Mouse (Mus musculus): Measurements from ENCODE around the gene Tmem119. TPM values are rescaled to one million over a fixed set of nuclear protein-coding genes. Genes with fewer than 3 reads are reported as not detected.

Tmem119 gene
- polyA plus RNA-seq (2015; fragmentation: Nextera tagmentation; extraction: Ambion mirVana), result 4.3 and 5.6 TPM in 2 replicates

- Histone ChIP-seq H3K4me3 (replicated peaks) (no peak within 1 kb of the TSS), H3K27me3 (peaks cover 13% of the 10 kb centered on the region), H3K9me3 (no peaks in the 10 kb centered on the region), H3K4me1 (replicated peaks) (peaks cover 23% of the 10 kb centered on the region), H3K4me2 (replicated peaks) (0 out of 2 replicates have a peak within 1 kb of the TSS, but pooled peaks have one; percentile 9), H3K27ac (peak within 1 kb of the TSS; percentile 4; the same call in 1 of the 2 replicates), H3K9ac (replicated peaks) (no peak within 1 kb of the TSS), H3K36me3 (no peaks in the 10 kb centered on the region)
- WGBS, result under 1% methylated on average over 11 of the region's 11 CpGs
- peak; percentile 82 for ATAC-seq
Observed at GRCm38 (mm10) chr5:113800280-113800679, at the start of gene Tmem119. Gene Tmem119 (minus strand): TSS chr5:113800516.

- H3K9me3 ChIP-seq, result no peaks in the 10 kb centered on the region
- H3K27me3 ChIP-seq, result no peaks in the 10 kb centered on the region
- 0 out of 2 replicates have a peak, but pooled peaks cover 4% of the 10 kb centered on the region for H3K4me1 ChIP-seq (replicated peaks)
- no peak overlapping the region for H3K27ac ChIP-seq
- no peak overlapping the region for H3K9ac ChIP-seq (replicated peaks)
- H3K36me3 ChIP-seq, result peaks cover 93% of the 10 kb centered on the region
- no peak overlapping the region for H3K4me2 ChIP-seq (replicated peaks)
- no peak overlapping the region for H3K4me3 ChIP-seq (replicated peaks)
- no peak for ATAC-seq
- WGBS, result 88% methylated on average over 9 of the region's 9 CpGs
Observed at GRCm38 (mm10) chr5:113847636-113848035, 47.3 kb upstream of the Tmem119 start.

DNA sequence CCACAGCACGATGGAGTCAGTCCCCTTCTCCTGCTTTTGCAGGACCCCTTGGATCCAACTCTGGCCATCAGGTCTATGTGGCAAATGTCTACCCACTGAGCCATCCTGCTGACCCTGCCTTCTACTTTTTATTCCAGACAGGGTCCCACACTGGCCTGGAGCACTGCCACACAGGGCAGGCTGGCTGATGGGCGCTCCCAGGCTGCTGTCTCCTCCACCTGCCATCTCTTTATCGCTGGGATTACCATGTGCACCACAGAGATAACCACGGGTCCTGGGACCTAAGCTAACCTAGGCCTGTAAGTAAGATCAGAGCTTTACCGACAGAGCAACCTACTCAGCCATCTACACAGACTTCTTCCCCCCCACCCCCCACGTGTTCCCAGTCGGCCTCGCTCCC, 46.3 kb upstream of the Tmem119 start:
- no peak for ATAC-seq
- H3K4me1 ChIP-seq (replicated peaks), result 0 out of 2 replicates have a peak, but pooled peaks cover 4% of the 10 kb centered on the region

GRCm38 (mm10) chr5:113845627-113846026, 45.3 kb upstream of the Tmem119 start:
- Histone ChIP-seq H3K9ac (replicated peaks) (no peak overlapping the region), H3K9me3 (no peaks in the 10 kb centered on the region), H3K27ac (no peak overlapping the region), H3K4me1 (replicated peaks) (0 out of 2 replicates have a peak, but pooled peaks cover under 1% of the 10 kb centered on the region), H3K36me3 (peaks cover 96% of the 10 kb centered on the region), H3K4me2 (replicated peaks) (no peak overlapping the region), H3K4me3 (replicated peaks) (no peak overlapping the region), H3K27me3 (no peaks in the 10 kb centered on the region)
- no peak for ATAC-seq
- 93% methylated on average over 8 of the region's 8 CpGs for WGBS

More for the DNA sequence above, 46.3 kb upstream of the Tmem119 start:
- H3K36me3 ChIP-seq, result peaks cover 97% of the 10 kb centered on the region
- H3K27ac ChIP-seq, result no peak overlapping the region
- no peak overlapping the region for H3K4me2 ChIP-seq (replicated peaks)
- no peaks in the 10 kb centered on the region for H3K27me3 ChIP-seq
- WGBS, result 96% methylated on average over 8 of the region's 8 CpGs
- no peaks in the 10 kb centered on the region for H3K9me3 ChIP-seq
- H3K9ac ChIP-seq (replicated peaks), result no peak overlapping the region
- no peak overlapping the region for H3K4me3 ChIP-seq (replicated peaks)

DNA sequence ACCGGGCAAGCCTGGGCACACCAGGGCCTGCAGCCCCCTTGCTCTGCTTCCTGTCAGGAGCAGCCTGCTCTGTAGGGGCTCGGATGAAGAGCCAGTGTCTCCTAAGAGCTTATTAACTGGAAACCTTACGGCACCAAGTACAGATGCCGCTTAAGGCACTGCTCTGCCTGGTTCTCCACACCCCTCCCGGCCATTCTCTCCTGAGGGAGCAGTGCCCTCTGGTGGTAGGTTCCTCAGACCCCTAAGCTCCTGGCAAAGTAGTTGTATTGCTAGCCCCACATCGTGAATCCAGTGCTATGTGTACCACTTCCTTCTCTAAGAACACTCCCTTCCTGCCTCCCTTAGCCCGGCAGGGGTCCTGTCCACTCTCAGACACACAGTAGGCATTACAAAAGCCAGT, 44.4 kb upstream of the Tmem119 start:
- H3K27me3 ChIP-seq, result no peaks in the 10 kb centered on the region
- H3K4me2 ChIP-seq (replicated peaks), result no peak overlapping the region
- no peaks in the 10 kb centered on the region for H3K9me3 ChIP-seq
- no peak overlapping the region for H3K9ac ChIP-seq (replicated peaks)
- H3K4me1 ChIP-seq (replicated peaks), result no peaks in the 10 kb centered on the region
- peak; percentile 65; the same call in 1 of the 2 replicates for ATAC-seq
- H3K36me3 ChIP-seq, result peaks cover 96% of the 10 kb centered on the region
- WGBS, result 68% methylated on average over 7 of the region's 7 CpGs
- H3K4me3 ChIP-seq (replicated peaks), result no peak overlapping the region
- H3K27ac ChIP-seq, result 0 out of 2 replicates have a peak overlapping the region, but pooled peaks have one; percentile 25

GRCm38 (mm10) chr5:113844106-113844505, 43.8 kb upstream of the Tmem119 start:
- ATAC-seq, result no peak

GRCm38 (mm10) chr5:113842906-113843305, 42.6 kb upstream of the Tmem119 start:
- ATAC-seq, result no peak
- Histone ChIP-seq H3K27me3 (no peaks in the 10 kb centered on the region), H3K4me1 (replicated peaks) (no peaks in the 10 kb centered on the region), H3K9ac (replicated peaks) (no peak overlapping the region), H3K36me3 (peaks cover 84% of the 10 kb centered on the region), H3K4me3 (replicated peaks) (no peak overlapping the region), H3K4me2 (replicated peaks) (no peak overlapping the region), H3K27ac (no peak overlapping the region), H3K9me3 (no peaks in the 10 kb centered on the region)
- WGBS, result 94% methylated on average over 9 of the region's 9 CpGs

More at GRCm38 (mm10) chr5:113844106-113844505, 43.8 kb upstream of the Tmem119 start:
- Histone ChIP-seq H3K9me3 (no peaks in the 10 kb centered on the region), H3K27me3 (no peaks in the 10 kb centered on the region), H3K4me1 (replicated peaks) (no peaks in the 10 kb centered on the region), H3K36me3 (peaks cover 91% of the 10 kb centered on the region), H3K4me2 (replicated peaks) (no peak overlapping the region), H3K9ac (replicated peaks) (no peak overlapping the region), H3K4me3 (replicated peaks) (no peak overlapping the region), H3K27ac (no peak overlapping the region)
- 88% methylated on average over 15 of the region's 15 CpGs for WGBS

GRCm38 (mm10) chr5:113842244-113842643, 41.9 kb upstream of the Tmem119 start:
- H3K9me3 ChIP-seq, result no peaks in the 10 kb centered on the region
- no peak overlapping the region for H3K9ac ChIP-seq (replicated peaks)
- H3K27me3 ChIP-seq, result no peaks in the 10 kb centered on the region
- H3K4me1 ChIP-seq (replicated peaks), result no peaks in the 10 kb centered on the region
- H3K36me3 ChIP-seq, result peaks cover 78% of the 10 kb centered on the region
- H3K4me3 ChIP-seq (replicated peaks), result no peak overlapping the region
- H3K27ac ChIP-seq, result no peak overlapping the region
- H3K4me2 ChIP-seq (replicated peaks), result no peak overlapping the region
- 95% methylated on average over 9 of the region's 9 CpGs for WGBS
- ATAC-seq, result no peak

DNA sequence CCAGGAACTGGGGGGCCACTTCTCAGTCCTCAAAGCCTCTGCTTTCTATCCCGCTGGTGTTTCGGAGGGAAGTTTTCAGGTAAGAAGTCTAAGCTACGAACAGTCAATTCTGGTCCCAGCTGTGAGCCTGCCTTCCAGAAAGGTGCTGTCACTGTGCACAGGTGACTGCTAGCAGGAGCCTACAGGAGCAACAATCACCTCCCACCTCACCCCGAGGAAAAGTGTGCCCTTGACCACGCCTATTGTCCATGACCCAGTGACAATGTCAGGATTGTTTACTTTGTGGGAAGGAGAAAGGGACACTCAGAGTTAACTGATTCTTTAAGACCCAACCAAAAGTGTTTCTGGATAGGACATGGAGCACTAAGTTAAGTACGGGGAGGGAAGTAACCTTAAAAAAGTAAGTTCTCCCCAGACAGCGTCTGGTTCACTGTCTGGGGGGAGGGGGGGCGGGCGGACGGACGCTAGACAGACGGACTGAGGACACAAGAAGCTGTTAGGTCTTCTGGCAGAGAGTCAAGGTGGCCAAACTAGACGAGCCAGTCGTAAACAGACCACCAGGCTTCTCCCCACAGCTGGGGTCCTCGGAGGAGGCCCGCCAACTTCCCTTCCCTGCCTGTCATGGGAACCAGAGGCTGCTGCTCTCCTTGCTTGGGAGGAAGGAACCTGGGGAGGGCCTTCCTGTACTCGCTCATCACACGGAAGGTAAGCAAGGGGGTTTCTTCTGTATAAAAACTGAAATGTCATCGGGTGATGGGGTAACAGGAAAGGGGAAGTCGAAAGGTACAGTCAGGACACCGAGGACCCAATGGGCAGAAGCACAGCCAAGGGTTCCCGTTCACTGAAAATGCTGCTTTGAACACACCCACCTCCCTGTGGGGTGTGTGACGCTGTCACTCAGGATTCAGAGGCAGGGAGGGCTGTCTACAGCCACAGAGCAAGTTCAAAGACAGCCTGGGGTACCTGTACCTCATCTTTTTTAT, 41.2 kb upstream of the Tmem119 start:
- whole genome bisulfite sequencing, result 90% methylated on average over 23 of the region's 23 CpGs
- no peak overlapping the region for H3K9ac ChIP-seq (replicated peaks)
- no peaks in the 10 kb centered on the region for H3K9me3 ChIP-seq
- no peak overlapping the region for H3K4me3 ChIP-seq (replicated peaks)
- no peak for ATAC-seq
- H3K27ac ChIP-seq, result no peak overlapping the region
- H3K4me2 ChIP-seq (replicated peaks), result no peak overlapping the region
- H3K27me3 ChIP-seq, result no peaks in the 10 kb centered on the region
- peaks cover 71% of the 10 kb centered on the region for H3K36me3 ChIP-seq
- H3K4me1 ChIP-seq (replicated peaks), result no peaks in the 10 kb centered on the region

GRCm38 (mm10) chr5:113840443-113840842, 40.1 kb upstream of the Tmem119 start:
- WGBS, result 96% methylated on average over 4 of the region's 4 CpGs
- no peak overlapping the region for H3K9ac ChIP-seq (replicated peaks)
- H3K4me2 ChIP-seq (replicated peaks), result no peak overlapping the region
- H3K4me3 ChIP-seq (replicated peaks), result no peak overlapping the region
- no peaks in the 10 kb centered on the region for H3K9me3 ChIP-seq
- no peaks in the 10 kb centered on the region for H3K27me3 ChIP-seq
- H3K36me3 ChIP-seq, result peaks cover 60% of the 10 kb centered on the region
- ATAC-seq, result no peak
- no peak overlapping the region for H3K27ac ChIP-seq
- no peaks in the 10 kb centered on the region for H3K4me1 ChIP-seq (replicated peaks)

DNA sequence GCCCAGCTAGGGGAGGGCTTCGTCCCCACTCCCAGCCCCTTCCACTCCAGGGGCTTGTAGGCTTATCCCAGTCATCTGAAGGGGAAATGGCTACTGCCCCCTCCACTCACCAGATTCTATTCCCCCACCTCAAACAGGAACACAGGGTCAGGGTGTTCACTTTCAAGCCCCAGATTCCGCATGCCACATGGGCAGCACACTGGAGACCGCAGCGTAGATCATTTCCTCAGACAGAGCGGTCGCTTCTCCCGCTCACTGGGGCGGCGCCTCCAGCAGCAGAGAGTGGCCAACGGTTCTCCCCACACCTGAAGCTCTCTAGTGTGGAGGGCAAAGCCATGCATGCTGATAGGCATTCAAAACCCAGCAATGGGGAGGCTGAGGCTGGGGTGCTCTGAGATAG, 36.6 kb upstream of the Tmem119 start:
- Histone ChIP-seq H3K4me2 (replicated peaks) (no peak overlapping the region), H3K27ac (no peak overlapping the region), H3K36me3 (peaks cover 26% of the 10 kb centered on the region), H3K9ac (replicated peaks) (no peak overlapping the region), H3K4me3 (replicated peaks) (no peak overlapping the region), H3K27me3 (no peaks in the 10 kb centered on the region), H3K9me3 (no peaks in the 10 kb centered on the region), H3K4me1 (replicated peaks) (no peaks in the 10 kb centered on the region)
- no peak for ATAC-seq
- WGBS, result 91% methylated on average over 10 of the region's 10 CpGs

DNA sequence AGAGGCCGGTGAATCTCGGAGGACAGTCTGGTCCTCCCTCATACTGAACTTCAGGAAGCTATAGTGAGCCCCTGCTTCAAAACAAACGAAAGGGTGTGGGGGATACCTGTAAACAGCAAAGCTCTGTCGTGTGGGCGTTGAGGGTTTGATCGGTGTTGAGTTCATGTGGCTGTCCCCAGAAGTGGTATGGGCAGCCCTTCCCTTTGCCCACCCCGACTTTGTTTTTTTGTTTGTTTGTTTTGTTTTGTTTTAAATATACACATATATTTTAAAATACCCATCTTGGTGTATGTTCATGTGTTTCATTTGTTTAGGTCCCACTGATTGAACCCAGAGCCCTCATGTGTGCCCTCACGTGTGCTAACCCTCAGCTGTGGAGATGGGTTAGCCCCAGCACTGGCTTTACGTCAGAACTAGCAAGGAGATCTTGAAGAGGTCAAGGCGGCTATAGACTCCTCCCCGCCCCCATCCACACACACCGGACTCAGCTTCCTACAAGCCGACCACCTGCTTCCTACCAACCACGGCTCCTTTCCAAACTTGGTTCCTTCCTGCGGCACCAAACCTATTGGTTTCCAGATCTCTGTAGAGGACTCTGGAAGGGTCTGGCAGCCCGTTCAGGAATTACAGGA, 33.1 kb upstream of the Tmem119 start:
- 75% methylated on average over 16 of the region's 16 CpGs for WGBS
- Histone ChIP-seq H3K36me3 (peaks cover 4% of the 10 kb centered on the region; the same call in 1 of the 2 replicates), H3K27ac (no peak overlapping the region), H3K4me3 (replicated peaks) (no peak overlapping the region), H3K4me2 (replicated peaks) (no peak overlapping the region), H3K4me1 (replicated peaks) (no peaks in the 10 kb centered on the region), H3K9me3 (no peaks in the 10 kb centered on the region), H3K27me3 (no peaks in the 10 kb centered on the region), H3K9ac (replicated peaks) (no peak overlapping the region)
- ATAC-seq, result no peak

All from midbrain, embryonic 13.5 days (tissue).